Mouse (Mus musculus): ENCODE data around the gene Palmd. TPM values are rescaled to one million over a fixed set of nuclear protein-coding genes. Genes with fewer than 3 reads are reported as not detected.

Palmd gene
- 14.7 and 14.8 TPM in 2 replicates for polyA plus RNA-seq (2021; fragmentation: Nextera tagmentation)
- long read RNA-seq, experiment 1, transcript Palmd-201 (8 exons, 2,433 nt), result major isoform, 21 of 34 reads
- long read RNA-seq, experiment 1, partial matches to known transcripts, result 12 of 34 reads
- long read RNA-seq, experiment 1, other reads (novel, unspliced or antisense), result 0 of 34 reads
- long read RNA-seq, experiment 2, transcript Palmd-201 (8 exons, 2,433 nt), result major isoform, 102 of 125 reads
- long read RNA-seq, experiment 2, transcript Palmd-202 (7 exons, 3,305 nt), result minor isoform, 14 of 125 reads
- long read RNA-seq, experiment 2, partial matches to known transcripts, result 1 of 125 reads
- long read RNA-seq, experiment 2, other reads (novel, unspliced or antisense), result 7 of 125 reads

DNA sequence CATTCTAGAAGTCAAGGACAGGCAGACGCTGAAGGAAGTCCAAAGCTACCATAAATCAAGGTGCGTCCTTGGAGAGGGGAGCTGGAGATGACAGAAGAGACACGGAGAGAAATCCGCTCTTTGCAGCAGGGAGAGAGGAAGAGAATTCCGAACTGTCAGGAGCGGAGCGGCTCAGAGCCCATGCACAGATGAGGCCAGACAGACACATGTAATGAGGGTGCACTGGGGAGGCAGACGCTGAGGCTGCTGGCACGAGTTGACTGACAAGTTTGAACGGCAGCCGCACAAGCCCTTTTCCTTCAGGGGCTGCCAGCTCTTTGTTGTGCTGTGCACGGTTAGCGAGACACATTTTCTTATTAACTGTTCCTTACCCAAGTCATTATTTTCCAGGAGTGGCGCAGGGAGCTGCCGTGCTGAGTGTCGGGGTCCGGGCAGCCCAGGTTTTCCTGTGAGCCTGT is at the start of gene Palmd:
Gene Palmd (minus strand): TSS at position 448 of the 458 bp plus-strand sequence.

DNA sequence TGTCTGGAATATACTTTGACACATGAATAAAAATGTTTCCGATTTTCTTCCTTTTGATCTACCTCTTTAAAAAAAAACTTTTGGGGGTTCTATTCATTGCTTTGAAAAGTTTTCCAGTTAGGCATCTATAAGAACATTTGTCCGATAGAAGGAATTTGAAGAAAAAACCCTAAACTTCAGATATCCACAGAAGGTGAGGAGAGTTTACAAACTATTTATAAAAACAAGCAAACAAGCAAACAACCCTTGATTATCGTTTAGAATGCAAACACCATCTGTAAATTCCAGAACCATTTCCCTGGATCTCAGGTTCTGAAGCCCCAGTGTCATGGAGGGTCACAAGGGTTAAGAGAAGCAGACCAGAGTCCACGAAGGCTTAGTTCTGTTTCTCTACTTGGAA is 820 bp downstream of the Palmd start, which contains the start of gene 4930455H04Rik:
Gene 4930455H04Rik (plus strand): TSS at position 301 of the 400 bp plus-strand sequence.

Other genes starting within 250 kb of the Palmd start
- 5.7 and 6.2 TPM in 2 replicates for gene Agl, start 160.8 kb downstream of the Palmd start, polyA plus RNA-seq (2021; fragmentation: Nextera tagmentation)
- gene Frrs1, start 109.5 kb downstream of the Palmd start, polyA plus RNA-seq (2021; fragmentation: Nextera tagmentation), result 0.93 and 2.3 TPM in 2 replicates
- gene 4930455H04Rik, start 720 bp downstream of the Palmd start, polyA plus RNA-seq (2021; fragmentation: Nextera tagmentation), result not detected in 2 replicates

Data from layer of hippocampus, adult 6 months (tissue).